Mouse (Mus musculus) thymus, postnatal 4 days (tissue): ENCODE results near the gene Hdac4.
A peak's percentile ranks its signal among the peaks of the same experiment; 100 is the strongest.

ENCODE experiments used
- DNase-seq: peaks from one replicate; pipeline ENCODE4 v3.0.0; 2021

Gene Hdac4

GRCm38 (mm10) chr1:92129751-92130150 lies 65.7 kb downstream of the Hdac4 start:
- DNase-seq = no peak

- DNase-seq = peak; percentile 20
These were observed 67.7 kb downstream of the Hdac4 start for GRCm38 (mm10) chr1:92127785-92128184.

- no peak for DNase-seq
These were observed 68.1 kb downstream of the Hdac4 start for GRCm38 (mm10) chr1:92127366-92127765.

GRCm38 (mm10) chr1:92124497-92125201 lies 70.8 kb downstream of the Hdac4 start:
- no peak for DNase-seq

DNA sequence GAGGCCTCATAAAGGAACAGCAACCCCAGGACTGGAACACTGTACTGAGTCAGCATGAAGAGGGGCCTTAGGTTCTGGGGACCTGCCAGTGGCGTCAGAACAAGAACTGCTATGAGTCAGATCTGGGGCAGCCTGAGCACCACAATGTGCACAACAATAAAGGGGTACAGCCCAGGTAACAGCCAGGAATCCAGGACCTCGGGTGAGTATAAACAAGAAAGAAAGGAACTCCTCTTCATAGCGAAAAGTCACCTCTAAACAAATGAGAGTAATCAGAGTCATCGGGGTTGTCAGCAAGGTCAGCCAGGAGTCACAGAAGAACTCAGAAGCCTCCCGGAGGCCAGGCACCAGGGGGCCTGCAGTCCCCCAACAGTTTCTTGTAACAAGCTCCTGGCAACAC lies 76.2 kb downstream of the Hdac4 start:
- DNase-seq = no peak

DNA sequence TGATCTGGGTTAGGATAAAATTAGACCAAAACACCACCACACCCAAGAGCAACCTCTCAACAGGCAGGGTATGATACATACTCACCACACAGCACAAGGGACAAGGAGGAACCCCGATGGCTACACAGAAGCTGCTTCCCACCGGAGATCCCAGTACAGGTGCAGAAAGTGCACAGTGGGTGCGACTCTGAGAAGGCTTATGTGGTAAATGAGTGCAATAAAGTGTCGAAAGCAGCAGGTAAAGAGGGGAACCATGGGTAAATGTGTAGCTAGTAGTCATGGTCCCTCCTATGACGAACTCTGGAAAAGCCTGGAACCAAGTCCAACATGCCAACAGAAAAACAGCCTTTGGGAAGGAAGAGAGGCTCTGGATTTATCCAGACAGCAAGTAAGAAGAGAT lies 77.9 kb downstream of the Hdac4 start:
- DNase-seq = no peak

- no peak for DNase-seq
These were observed 79.3 kb downstream of the Hdac4 start for GRCm38 (mm10) chr1:92116169-92116568.

DNA sequence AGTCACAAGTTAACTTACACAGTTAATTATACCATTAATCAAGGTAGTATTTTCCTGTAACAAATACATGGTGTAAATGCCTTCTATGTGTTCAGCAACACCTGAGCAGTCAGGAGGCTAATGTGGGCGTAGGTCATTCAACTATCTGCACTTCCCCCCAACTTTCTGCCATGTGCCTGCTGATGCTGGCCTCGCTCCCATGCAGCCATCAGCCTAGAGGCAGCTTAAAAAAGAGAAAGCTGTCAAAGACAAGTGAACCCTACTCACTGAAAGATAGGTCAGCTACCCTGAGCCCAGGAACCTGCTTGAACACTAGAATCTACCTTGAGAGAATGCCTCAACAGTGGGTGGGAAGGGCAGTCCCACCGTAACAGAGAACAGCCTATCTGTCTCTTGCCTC lies 81.4 kb downstream of the Hdac4 start:
- DNase-seq = no peak

DNA sequence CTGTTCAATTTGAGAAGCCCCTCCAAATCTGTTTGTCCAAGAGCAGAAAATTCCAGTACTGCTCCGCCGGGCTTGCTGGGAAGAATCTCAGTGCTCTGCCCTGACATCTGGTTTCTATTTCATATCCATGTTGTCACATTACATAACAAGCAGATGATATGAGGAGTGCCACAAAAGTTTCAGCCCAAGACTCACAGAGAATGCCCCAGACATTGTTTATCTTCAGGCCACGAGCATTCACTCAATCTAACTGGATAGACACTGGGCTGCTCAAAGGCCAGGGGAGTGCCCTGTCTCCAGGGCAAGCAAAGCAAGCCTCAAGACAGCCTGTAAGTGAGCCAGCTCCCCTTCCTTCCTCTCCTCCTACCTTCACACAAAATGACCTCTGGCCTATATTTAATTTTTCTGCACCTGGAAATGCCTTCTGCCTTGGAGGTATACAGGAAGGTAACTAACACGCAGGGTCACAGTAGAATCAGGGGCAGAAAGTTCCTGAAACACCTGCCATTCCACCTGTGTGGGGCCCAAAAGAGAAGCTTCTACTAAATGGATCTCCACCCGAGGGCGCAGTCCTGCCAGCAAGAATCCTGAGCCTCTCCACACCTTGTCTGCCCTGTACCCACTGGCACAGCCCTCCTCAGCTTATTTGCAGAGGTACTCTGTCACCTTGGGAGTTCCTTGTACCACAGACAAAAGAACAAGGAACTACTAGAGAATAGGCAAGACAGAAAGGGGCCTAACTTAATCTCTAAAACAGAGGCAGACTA lies 82.1 kb downstream of the Hdac4 start:
- peak; percentile 38 for DNase-seq

- DNase-seq = no peak
These were observed 82.9 kb downstream of the Hdac4 start for GRCm38 (mm10) chr1:92112591-92112990.

GRCm38 (mm10) chr1:92111551-92111950 lies 83.9 kb downstream of the Hdac4 start:
- no peak for DNase-seq

- no peak for DNase-seq
These were observed 84.5 kb downstream of the Hdac4 start for GRCm38 (mm10) chr1:92111026-92111425.

DNA sequence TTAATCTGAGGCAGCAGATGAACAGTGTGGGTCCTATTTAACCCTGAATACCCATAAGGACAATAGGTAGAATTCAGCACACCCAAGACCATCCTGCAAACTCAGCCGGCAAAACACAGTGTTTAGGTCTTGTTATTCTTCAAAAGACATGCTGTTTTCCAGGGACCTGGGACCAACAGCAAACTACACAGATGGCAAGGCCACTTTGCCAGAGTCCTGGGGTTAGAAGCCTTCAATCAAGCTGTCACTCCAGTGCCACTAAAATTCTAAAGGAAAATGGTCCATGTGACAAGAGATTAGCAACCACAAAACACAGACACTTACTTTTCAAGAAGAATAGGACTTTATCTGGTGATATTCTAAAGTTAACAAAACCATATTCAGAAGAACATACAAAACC lies 86.3 kb downstream of the Hdac4 start:
- DNase-seq = no peak

DNA sequence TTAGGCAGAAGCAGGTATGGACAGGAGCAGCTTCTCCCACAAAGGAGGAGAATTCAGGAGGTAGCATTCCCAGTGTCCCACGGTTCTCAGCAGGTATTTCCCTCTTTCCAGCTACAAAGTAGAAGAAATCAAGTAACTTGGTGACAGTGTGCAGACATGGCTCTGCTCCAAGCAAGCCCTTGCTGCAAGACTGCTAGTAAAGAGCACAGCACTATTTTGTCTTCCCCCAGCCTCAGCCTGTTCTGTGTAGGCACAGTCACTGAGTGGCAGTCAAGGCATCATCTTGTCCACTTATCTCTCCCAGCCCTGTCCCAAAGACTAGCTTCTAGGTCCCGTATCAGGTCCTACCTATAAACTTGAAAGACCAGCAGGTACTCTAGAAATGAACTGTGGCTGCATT lies 86.9 kb downstream of the Hdac4 start:
- no peak for DNase-seq

- no peak for DNase-seq
These were observed 87.5 kb downstream of the Hdac4 start for GRCm38 (mm10) chr1:92107996-92108395.

DNA sequence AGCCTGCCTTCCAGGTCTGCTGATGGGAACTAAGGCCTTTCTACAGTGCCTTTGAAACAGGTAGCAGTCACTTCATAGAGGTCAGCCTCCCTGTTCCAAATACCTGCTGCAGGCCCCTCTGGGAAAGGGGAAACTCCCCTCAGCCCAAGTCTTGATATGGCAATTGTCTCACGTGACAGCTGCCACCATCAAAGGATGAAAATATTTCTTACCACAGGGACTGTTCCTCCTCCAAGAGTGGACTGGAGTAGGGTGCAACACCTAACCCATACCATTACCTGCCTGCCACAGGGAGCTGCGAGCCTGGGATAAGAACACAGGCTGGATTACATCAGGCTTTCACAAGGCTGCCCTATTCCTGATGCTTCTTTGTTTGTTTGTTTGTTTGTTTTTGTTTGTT lies 88.0 kb downstream of the Hdac4 start:
- DNase-seq = no peak

GRCm38 (mm10) chr1:92106486-92107160 lies 88.9 kb downstream of the Hdac4 start:
- DNase-seq = no peak

- no peak for DNase-seq
These were observed 90.8 kb downstream of the Hdac4 start for GRCm38 (mm10) chr1:92104718-92105117.

DNA sequence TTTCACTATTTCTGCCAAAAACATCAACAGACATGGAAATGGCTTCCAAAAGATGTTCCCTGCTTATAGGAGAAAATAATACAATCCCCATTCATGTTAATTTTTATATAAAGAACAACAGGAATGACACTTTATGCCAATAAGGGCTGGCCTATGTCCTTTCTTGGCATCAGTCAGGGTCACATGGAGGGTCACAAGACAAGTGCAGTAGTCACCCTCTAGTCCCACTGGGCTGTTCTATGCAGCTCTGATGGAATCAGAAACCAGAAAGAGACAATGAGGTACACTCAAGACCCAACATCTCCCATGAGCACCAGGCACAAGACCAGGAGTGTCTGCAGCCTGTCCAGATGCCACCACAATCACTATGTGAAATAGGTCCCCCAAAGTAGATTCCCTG lies 91.5 kb downstream of the Hdac4 start:
- no peak for DNase-seq

DNA sequence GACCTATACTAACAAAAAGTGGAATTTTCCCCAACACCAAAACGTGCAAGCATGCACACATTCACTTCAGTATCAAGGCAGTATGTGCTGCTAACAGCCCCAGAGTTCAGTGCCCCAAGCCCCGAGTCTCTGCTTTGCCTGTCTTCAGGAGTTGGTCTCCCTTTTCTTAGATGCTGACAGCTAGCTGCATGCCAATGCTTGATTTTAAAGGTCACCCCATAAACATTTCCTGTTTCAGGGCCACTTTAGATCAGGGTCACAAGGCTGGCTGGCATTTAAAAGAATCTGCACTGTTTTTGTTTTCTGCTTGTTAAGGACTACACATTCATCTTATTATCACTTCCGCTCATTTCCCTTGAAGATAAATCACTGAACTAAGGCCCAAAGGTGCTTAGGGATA lies 92.1 kb downstream of the Hdac4 start:
- DNase-seq = no peak

DNA sequence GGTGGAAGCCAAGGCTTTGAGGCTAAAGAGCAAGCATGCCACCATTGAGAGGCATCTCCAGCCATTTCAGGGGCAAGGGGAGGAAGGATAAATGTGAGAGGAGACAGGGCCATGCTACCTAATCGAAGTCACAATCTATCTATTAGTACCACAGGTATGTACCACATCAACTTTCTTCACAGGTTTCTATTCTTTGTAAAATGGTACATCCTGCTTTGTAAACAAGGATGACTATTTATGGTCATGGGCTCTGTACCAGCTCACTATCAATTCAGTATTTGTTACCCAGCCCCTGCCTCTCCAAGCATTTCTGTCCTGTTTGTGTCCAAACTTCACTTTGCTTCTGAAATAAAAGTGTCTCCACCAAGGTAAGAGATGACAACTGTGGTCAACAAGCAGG lies 92.7 kb downstream of the Hdac4 start:
- no peak for DNase-seq

DNA sequence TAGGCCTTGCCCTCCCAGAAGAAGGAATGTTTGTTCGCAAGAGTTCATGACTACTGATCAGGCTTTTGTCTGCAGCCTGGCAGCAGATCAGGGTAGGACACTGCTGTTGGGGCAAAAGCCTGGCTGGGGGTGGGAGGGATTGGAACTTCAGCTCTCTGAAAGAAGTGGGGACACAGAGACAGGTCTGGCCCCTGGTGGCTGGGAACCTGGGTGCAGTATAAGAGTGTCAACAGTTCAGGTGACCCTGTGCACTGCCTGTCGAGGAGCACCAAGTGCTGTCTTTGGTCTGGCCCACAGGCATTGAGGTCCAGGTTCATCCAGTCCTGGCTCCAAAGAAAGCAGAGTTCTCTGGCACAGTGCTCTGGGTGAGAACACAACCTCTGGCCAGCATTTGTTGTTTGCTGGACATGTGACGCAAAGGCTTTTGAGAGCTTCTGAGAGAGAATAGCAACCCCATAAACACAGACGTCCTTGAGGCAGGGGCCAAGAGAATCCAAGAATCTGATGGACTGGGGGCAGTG lies 95.1 kb downstream of the Hdac4 start:
- DNase-seq = peak; percentile 27

DNA sequence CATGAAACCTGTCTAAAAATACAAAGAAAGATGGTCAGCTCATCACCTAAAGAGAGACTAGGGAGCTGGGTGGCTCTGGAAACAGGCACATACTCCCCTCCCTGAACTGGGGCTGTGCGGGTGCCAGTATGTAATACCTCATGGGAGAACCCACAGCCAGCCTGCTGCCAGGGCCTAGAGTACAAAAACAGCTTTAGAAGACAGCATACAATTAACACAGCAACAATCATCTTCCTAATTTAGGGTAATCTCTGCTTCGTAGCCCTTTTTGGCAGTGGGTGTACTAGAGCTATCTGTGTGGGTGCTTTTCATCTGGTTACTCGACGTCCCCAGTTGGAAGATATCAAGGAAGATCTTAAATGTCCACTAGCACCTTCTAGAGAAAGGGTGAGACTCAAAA lies 95.5 kb downstream of the Hdac4 start:
- no peak for DNase-seq

DNA sequence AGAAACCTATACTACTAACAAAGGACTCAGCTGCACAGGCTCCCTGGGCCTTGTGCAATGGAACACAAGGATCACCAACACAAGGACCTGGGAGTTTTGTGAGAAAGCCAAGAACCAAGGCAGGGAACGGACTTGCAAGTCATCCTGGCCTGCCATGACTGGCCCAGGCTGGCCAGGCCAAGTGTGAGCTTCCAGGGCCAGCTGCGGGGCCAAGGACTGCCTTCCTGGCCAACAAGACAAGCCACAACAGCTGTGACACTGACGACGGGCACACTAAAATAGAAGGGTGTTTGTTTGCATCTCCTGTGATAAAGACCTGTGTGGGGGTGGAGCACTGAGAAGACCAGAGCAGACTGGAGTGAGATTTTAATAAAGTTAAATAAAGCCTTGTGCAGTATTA lies 96.0 kb downstream of the Hdac4 start:
- DNase-seq = no peak
